Mouse (Mus musculus): ENCODE results near the gene Ralbp1.

GRCm38 (mm10) chr17:65828951-65829350 lies 56.6 kb downstream of the Ralbp1 start:
- TF ChIP-seq CEBPB (IDR thresholded peaks at IDR 0.05; ENCODE audit: low read depth): no peak
- no peak for TF ChIP-seq CTCF (IDR thresholded peaks at IDR 0.05; ENCODE audit: control insufficient read depth, insufficient read depth, insufficient read length)
- TF ChIP-seq MAX (IDR thresholded peaks at IDR 0.05): no peak
- TF ChIP-seq FOSL1 (IDR thresholded peaks at IDR 0.05; ENCODE audit: insufficient read depth, low read length, poor library complexity, severe bottlenecking): no peak
- TF ChIP-seq MYOD1 (IDR thresholded peaks at IDR 0.05; ENCODE audit: control insufficient read depth, insufficient read length, low read depth): no peak
- TF ChIP-seq MYOG (IDR thresholded peaks at IDR 0.05; ENCODE audit: control insufficient read depth, extremely low read depth, insufficient read length): no peak
- no peak for TF ChIP-seq USF1 (IDR thresholded peaks at IDR 0.05; ENCODE audit: low read depth)
